Mouse (Mus musculus) limb, embryonic 11.5 days (tissue): ENCODE results near the gene Rdx. TPM values are rescaled to one million over a fixed set of nuclear protein-coding genes. Genes with fewer than 3 reads are reported as not detected.

Source experiments
- ATAC-seq: fragments of 200-750 bp; cut with Nextera tagmentation; 2 replicates; pipeline ENCODE4 v1.8.0; 2017; ENCODE audit warnings: low read depth; ENCODE audit not compliant: insufficient number of reproducible peaks, low FRiP score, low TSS enrichment
- DNase-seq: peaks from one replicate; pipeline ENCODE4 v3.0.0-alpha.2; 2015; ENCODE audit warnings: low spot score
- H3K27ac ChIP-seq: fragments of 300-500 bp; sonication (generic); replicated peaks from 2 replicates; pipeline ENCODE4 v1.5.1; 2014; ENCODE audit warnings: low read depth, mild to moderate bottlenecking, low read length
- H3K27me3 ChIP-seq: fragments of 300-500 bp; sonication (generic); 2 replicates; pipeline ENCODE4 v1.6.1; 2014; ENCODE audit warnings: mild to moderate bottlenecking, low read length, mixed read lengths; ENCODE audit not compliant: control insufficient read depth, insufficient read depth
- H3K36me3 ChIP-seq: fragments of 300-500 bp; sonication (generic); 2 replicates; pipeline ENCODE4 v1.6.1; 2014; ENCODE audit warnings: mild to moderate bottlenecking, low read length, moderate library complexity, mixed read lengths; ENCODE audit not compliant: control insufficient read depth, insufficient read depth
- H3K4me1 ChIP-seq: fragments of 300-500 bp; sonication (generic); 2 replicates; pipeline ENCODE4 v1.6.1; 2014; ENCODE audit warnings: low read length, mixed read lengths; ENCODE audit not compliant: control insufficient read depth, insufficient read depth
- H3K4me2 ChIP-seq: fragments of 300-500 bp; sonication (generic); 2 replicates; pipeline ENCODE4 v1.6.1; 2014; ENCODE audit warnings: low read depth, mild to moderate bottlenecking, moderate library complexity; ENCODE audit not compliant: severe bottlenecking
- H3K4me3 ChIP-seq: fragments of 300-500 bp; sonication (generic); 2 replicates; pipeline ENCODE4 v1.5.1; 2014; ENCODE audit warnings: low read depth, low read length
- H3K9ac ChIP-seq: fragments of 300-500 bp; sonication (generic); 2 replicates; pipeline ENCODE4 v1.6.1; 2014; ENCODE audit warnings: mild to moderate bottlenecking, low read length
- H3K9me3 ChIP-seq: fragments of 300-500 bp; sonication (generic); 2 replicates; pipeline ENCODE4 v1.6.1; 2016; ENCODE audit warnings: low read length; ENCODE audit not compliant: control insufficient read depth
- WGBS: fragments of 180-500 bp; shearing (Covaris S2); extraction: QIAGEN DNeasy Blood & Tissue Kit; methylation state at CpG from one replicate; pipeline ENCODE4 v1.1.7; 2014; 5-methylcytosine and 5-hydroxymethylcytosine counted together
- polyA plus RNA-seq: library from polyadenylated mRNA; unstranded; fragments of >200 nt; fragmentation: Nextera tagmentation; extraction: Ambion mirVana; gene quantifications from 2 replicates; pipeline ENCODE4 v1.2.1, GENCODE M21; 2014

Gene Rdx
- polyA plus RNA-seq, 1 experiment from 2014 or later: 198 TPM

GRCm38 (mm10) chr9:52104225-52104615, 57.2 kb downstream of the Rdx start:
- DNase-seq: no peak

GRCm38 (mm10) chr9:52105423-52105822, 58.5 kb downstream of the Rdx start:
- Histone ChIP-seq H3K36me3 (no peaks in the 10 kb centered on the region), H3K4me1 (no peaks in the 10 kb centered on the region), H3K9ac (no peak overlapping the region), H3K27ac (no peak overlapping the region), H3K27me3 (no peaks in the 10 kb centered on the region), H3K9me3 (no peaks in the 10 kb centered on the region), H3K4me3 (no peak overlapping the region), H3K4me2 (no peak overlapping the region)
- DNase-seq: no peak
- WGBS: 85% methylated on average over 6 of the region's 6 CpGs
- ATAC-seq: no peak

More at GRCm38 (mm10) chr9:52104225-52104615, 57.2 kb downstream of the Rdx start:
- no peak for ATAC-seq
- H3K27me3 ChIP-seq: no peaks in the 10 kb centered on the region
- no peaks in the 10 kb centered on the region for H3K36me3 ChIP-seq
- H3K9me3 ChIP-seq: no peaks in the 10 kb centered on the region
- H3K4me3 ChIP-seq: no peak overlapping the region
- H3K4me2 ChIP-seq: no peak overlapping the region
- WGBS: 66% methylated on average over 8 of the region's 8 CpGs
- no peak overlapping the region for H3K9ac ChIP-seq
- H3K27ac ChIP-seq: no peak overlapping the region
- H3K4me1 ChIP-seq: no peaks in the 10 kb centered on the region

GRCm38 (mm10) chr9:52107161-52107560, 60.2 kb downstream of the Rdx start:
- no peak overlapping the region for H3K9ac ChIP-seq
- DNase-seq (no peak), ATAC-seq (no peak)
- H3K27me3 ChIP-seq: no peaks in the 10 kb centered on the region
- WGBS: 94% methylated on average over 3 of the region's 3 CpGs
- H3K27ac ChIP-seq: no peak overlapping the region
- no peak overlapping the region for H3K4me3 ChIP-seq
- H3K4me2 ChIP-seq: no peak overlapping the region
- H3K4me1 ChIP-seq: no peaks in the 10 kb centered on the region
- H3K36me3 ChIP-seq: no peaks in the 10 kb centered on the region
- no peaks in the 10 kb centered on the region for H3K9me3 ChIP-seq

- Histone ChIP-seq H3K36me3 (peaks cover 3% of the 10 kb centered on the region; the same call in 1 of the 2 replicates), H3K4me1 (no peaks in the 10 kb centered on the region), H3K27me3 (no peaks in the 10 kb centered on the region), H3K4me2 (no peak overlapping the region), H3K27ac (no peak overlapping the region), H3K9me3 (no peaks in the 10 kb centered on the region), H3K4me3 (no peak overlapping the region), H3K9ac (no peak overlapping the region)
- DNase-seq: no peak
- ATAC-seq: no peak
- 59% methylated on average over 3 of the region's 3 CpGs for WGBS
Observed at GRCm38 (mm10) chr9:52110738-52111137, 63.8 kb downstream of the Rdx start.

GRCm38 (mm10) chr9:52113091-52113490, 66.1 kb downstream of the Rdx start:
- Histone ChIP-seq H3K27ac (no peak overlapping the region), H3K9ac (no peak overlapping the region), H3K27me3 (no peaks in the 10 kb centered on the region), H3K4me1 (no peaks in the 10 kb centered on the region), H3K36me3 (peaks cover 3% of the 10 kb centered on the region; the same call in 1 of the 2 replicates), H3K9me3 (no peaks in the 10 kb centered on the region), H3K4me2 (no peak overlapping the region), H3K4me3 (no peak overlapping the region)
- ATAC-seq (no peak), DNase-seq (no peak)
- 91% methylated on average over 5 of the region's 5 CpGs for WGBS

GRCm38 (mm10) chr9:52119212-52119611, 72.2 kb downstream of the Rdx start:
- H3K27me3 ChIP-seq: no peaks in the 10 kb centered on the region
- no peak for DNase-seq
- no peak overlapping the region for H3K4me2 ChIP-seq
- H3K4me1 ChIP-seq: no peaks in the 10 kb centered on the region
- H3K9ac ChIP-seq: no peak overlapping the region
- 86% methylated on average over 4 of the region's 4 CpGs for WGBS
- H3K27ac ChIP-seq: no peak overlapping the region
- H3K9me3 ChIP-seq: no peaks in the 10 kb centered on the region
- ATAC-seq: no peak
- no peak overlapping the region for H3K4me3 ChIP-seq
- H3K36me3 ChIP-seq: peaks cover 5% of the 10 kb centered on the region; the same call in 1 of the 2 replicates

GRCm38 (mm10) chr9:52125225-52125624, 78.3 kb downstream of the Rdx start:
- no peaks in the 10 kb centered on the region for H3K9me3 ChIP-seq
- no peak overlapping the region for H3K4me3 ChIP-seq
- H3K4me2 ChIP-seq: no peak overlapping the region
- H3K27me3 ChIP-seq: no peaks in the 10 kb centered on the region
- no peak overlapping the region for H3K9ac ChIP-seq
- H3K27ac ChIP-seq: no peak overlapping the region
- no peaks in the 10 kb centered on the region for H3K4me1 ChIP-seq
- DNase-seq (no peak), ATAC-seq (no peak)
- peaks cover 3% of the 10 kb centered on the region; the same call in 1 of the 2 replicates for H3K36me3 ChIP-seq
- WGBS: 91% methylated on average over 6 of the region's 6 CpGs

GRCm38 (mm10) chr9:52130348-52130747, 83.4 kb downstream of the Rdx start:
- ATAC-seq: no peak
- Histone ChIP-seq H3K4me3 (no peak overlapping the region), H3K27me3 (no peaks in the 10 kb centered on the region), H3K36me3 (peaks cover 3% of the 10 kb centered on the region; the same call in 1 of the 2 replicates), H3K9ac (no peak overlapping the region), H3K27ac (no peak overlapping the region), H3K4me1 (no peaks in the 10 kb centered on the region), H3K4me2 (no peak overlapping the region), H3K9me3 (no peaks in the 10 kb centered on the region)
- 69% methylated on average over 4 of the region's 4 CpGs for WGBS
- no peak for DNase-seq

- no peak overlapping the region for H3K27ac ChIP-seq
- no peaks in the 10 kb centered on the region for H3K27me3 ChIP-seq
- H3K4me1 ChIP-seq: no peaks in the 10 kb centered on the region
- H3K9ac ChIP-seq: no peak overlapping the region
- ATAC-seq (no peak), DNase-seq (no peak)
- H3K36me3 ChIP-seq: no peaks in the 10 kb centered on the region
- 80% methylated on average over 2 of the region's 2 CpGs for WGBS
- no peak overlapping the region for H3K4me3 ChIP-seq
- H3K4me2 ChIP-seq: no peak overlapping the region
- H3K9me3 ChIP-seq: no peaks in the 10 kb centered on the region
Observed at GRCm38 (mm10) chr9:52132771-52133170, 85.8 kb downstream of the Rdx start.
